Mouse (Mus musculus): Measurements from ENCODE around the gene Gpm6a. TPM values are rescaled to one million over a fixed set of nuclear protein-coding genes. Genes with fewer than 3 reads are reported as not detected.

The Gpm6a gene
- polyA plus RNA-seq (2015; fragmentation: Nextera tagmentation; extraction: Ambion mirVana): 2.1 TPM in 2 replicates

GRCm38 (mm10) chr8:54954741-54955455, at the start of gene Gpm6a:
Gpm6a (plus strand) TSS chr8:54954843.

Other genes starting within 250 kb of the Gpm6a start
- 0.05 TPM in 1 of 2 replicates, not detected in the other for gene Wdr17, start 67.7 kb upstream of the Gpm6a start, polyA plus RNA-seq (2015; fragmentation: Nextera tagmentation; extraction: Ambion mirVana)

Measured in skeletal muscle tissue, postnatal 0 days (tissue).